Mouse (Mus musculus): Measurements from ENCODE around the gene Lck. TPM values are rescaled to one million over a fixed set of nuclear protein-coding genes. Genes with fewer than 3 reads are reported as not detected.
A peak's percentile ranks its signal among the peaks of the same experiment; 100 is the strongest.

Gene Lck
- polyA plus RNA-seq, 1 experiment from 2014 or later, result 10.7 TPM

DNA sequence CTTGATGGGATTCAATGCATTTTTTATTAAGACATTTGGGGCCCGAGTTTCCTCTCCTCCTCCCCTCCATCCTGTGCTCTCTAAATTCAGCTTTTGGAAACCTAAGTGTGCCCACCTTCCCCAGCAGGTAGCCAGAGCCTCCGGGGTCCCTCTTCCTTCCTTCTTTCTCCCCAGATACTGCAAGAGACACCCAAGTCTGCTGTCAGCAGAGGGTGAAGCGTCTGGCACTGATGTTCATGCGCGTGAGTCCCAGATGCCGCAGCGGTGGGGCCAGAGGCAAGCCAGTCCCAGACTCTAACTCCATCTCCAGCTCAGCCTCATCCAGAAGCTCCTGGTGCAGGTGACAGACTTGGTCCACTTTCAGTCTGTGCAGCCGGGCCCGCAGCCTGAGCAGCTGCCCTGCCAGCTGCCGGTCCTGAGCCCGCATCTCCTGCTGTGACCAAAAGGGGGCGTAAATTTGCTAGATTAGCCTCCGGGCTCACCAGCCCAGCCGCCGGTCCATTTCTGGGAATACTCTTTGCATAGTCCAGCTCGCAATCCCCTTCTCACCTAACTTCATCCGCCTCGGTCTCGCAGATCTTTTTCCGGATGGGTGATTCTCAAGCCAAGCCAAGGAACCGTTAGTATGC lies 3.5 kb upstream of the Lck start:
- peak; percentile 46; the same call in 1 of the 2 replicates for ATAC-seq (ENCODE audit: low read depth)
- H3K4me3 ChIP-seq (ENCODE audit: low read length), result peak overlapping the region; percentile 6; the same call in 1 of the 2 replicates
- no peaks in the 10 kb centered on the region; the same call in 1 of the 2 replicates for H3K27me3 ChIP-seq (ENCODE audit: control insufficient read depth, insufficient read depth, low read depth, low read length)
- H3K9ac ChIP-seq (ENCODE audit: low read length), result peak overlapping the region; percentile 49; the same call in 1 of the 2 replicates
- H3K27ac ChIP-seq (ENCODE audit: low read length), result no peak overlapping the region
- 30% methylated on average over 21 of the region's 21 CpGs for WGBS
- no peaks in the 10 kb centered on the region for H3K9me3 ChIP-seq (ENCODE audit: control insufficient read depth, low read length)
- no peaks in the 10 kb centered on the region for H3K36me3 ChIP-seq (ENCODE audit: control insufficient read depth, insufficient read depth, low read length)
- H3K4me1 ChIP-seq (replicated peaks; ENCODE audit: control insufficient read depth, insufficient read depth, low read length), result peaks cover 5% of the 10 kb centered on the region; the same call in 1 of the 2 replicates
- peak overlapping the region; percentile 36 for H3K4me2 ChIP-seq (ENCODE audit: low read depth, low read length)

DNA sequence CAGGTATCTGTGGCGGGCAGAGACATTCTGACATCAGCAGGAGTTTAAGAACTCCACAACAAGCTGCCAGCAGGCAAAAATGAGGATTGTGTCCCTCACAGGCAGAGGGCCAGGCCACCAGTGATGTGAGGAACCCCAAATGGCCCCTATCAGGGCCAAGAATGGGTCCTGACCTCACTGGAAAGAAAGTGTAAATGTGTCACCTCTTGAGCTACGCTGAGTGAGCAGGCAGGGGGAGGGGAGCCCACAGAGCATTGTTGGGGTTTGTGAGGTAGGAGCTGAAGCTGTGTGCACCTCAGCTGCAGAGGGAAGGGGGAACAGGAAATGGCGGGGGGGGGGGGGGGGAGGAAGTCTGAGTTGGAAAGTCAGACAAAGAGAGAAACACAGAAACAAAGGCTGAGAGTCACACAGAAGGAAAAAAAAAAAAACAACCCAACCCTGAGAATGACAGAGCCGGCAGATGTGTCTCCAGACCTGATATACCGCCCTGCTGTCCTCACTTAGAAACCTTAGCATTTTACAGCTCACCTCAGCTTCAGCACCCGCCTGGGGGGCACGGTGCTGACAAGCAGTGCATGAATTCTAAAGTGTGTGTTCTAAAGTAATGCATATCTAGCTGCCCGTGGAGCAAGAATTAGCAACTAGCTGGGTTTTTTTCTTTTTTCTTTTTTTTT lies 1.9 kb upstream of the Lck start:
- ATAC-seq (ENCODE audit: low read depth), result peak; percentile 52; the same call in 1 of the 2 replicates
- Histone ChIP-seq H3K4me2 (ENCODE audit: low read depth, low read length) (no peak overlapping the region), H3K36me3 (ENCODE audit: control insufficient read depth, insufficient read depth, low read length) (no peaks in the 10 kb centered on the region), H3K27me3 (ENCODE audit: control insufficient read depth, insufficient read depth, low read depth, low read length) (no peaks in the 10 kb centered on the region; the same call in 1 of the 2 replicates), H3K27ac (ENCODE audit: low read length) (peak overlapping the region; percentile 65), H3K9me3 (ENCODE audit: control insufficient read depth, low read length) (no peaks in the 10 kb centered on the region), H3K9ac (ENCODE audit: low read length) (peak overlapping the region; percentile 53; the same call in 1 of the 2 replicates), H3K4me3 (ENCODE audit: low read length) (no peak overlapping the region), H3K4me1 (replicated peaks; ENCODE audit: control insufficient read depth, insufficient read depth, low read length) (peaks cover 5% of the 10 kb centered on the region; the same call in 1 of the 2 replicates)
- WGBS, result 39% methylated on average over 7 of the region's 8 CpGs

- ATAC-seq (ENCODE audit: low read depth), result no peak
- Histone ChIP-seq H3K36me3 (ENCODE audit: control insufficient read depth, insufficient read depth, low read length) (no peaks in the 10 kb centered on the region), H3K27me3 (ENCODE audit: control insufficient read depth, insufficient read depth, low read depth, low read length) (no peaks in the 10 kb centered on the region; the same call in 1 of the 2 replicates), H3K4me3 (ENCODE audit: low read length) (no peak overlapping the region), H3K9me3 (ENCODE audit: control insufficient read depth, low read length) (no peaks in the 10 kb centered on the region), H3K9ac (ENCODE audit: low read length) (no peak overlapping the region), H3K4me2 (ENCODE audit: low read depth, low read length) (no peak overlapping the region), H3K4me1 (replicated peaks; ENCODE audit: control insufficient read depth, insufficient read depth, low read length) (peaks cover 5% of the 10 kb centered on the region; the same call in 1 of the 2 replicates), H3K27ac (ENCODE audit: low read length) (peak overlapping the region; percentile 62)
- 91% methylated on average over 4 of the region's 4 CpGs for WGBS
These were observed 409 bp downstream of the Lck start for GRCm38 (mm10) chr4:129573093-129573370.

GRCm38 (mm10) chr4:129572236-129573092 lies 977 bp downstream of the Lck start:
- no peak overlapping the region for H3K4me2 ChIP-seq (ENCODE audit: low read depth, low read length)
- H3K27me3 ChIP-seq (ENCODE audit: control insufficient read depth, insufficient read depth, low read depth, low read length), result no peaks in the 10 kb centered on the region; the same call in 1 of the 2 replicates
- H3K4me3 ChIP-seq (ENCODE audit: low read length), result no peak overlapping the region
- no peaks in the 10 kb centered on the region for H3K9me3 ChIP-seq (ENCODE audit: control insufficient read depth, low read length)
- H3K4me1 ChIP-seq (replicated peaks; ENCODE audit: control insufficient read depth, insufficient read depth, low read length), result peaks cover 5% of the 10 kb centered on the region; the same call in 1 of the 2 replicates
- ATAC-seq (ENCODE audit: low read depth), result no peak
- 62% methylated on average over 13 of the region's 13 CpGs for WGBS
- no peaks in the 10 kb centered on the region for H3K36me3 ChIP-seq (ENCODE audit: control insufficient read depth, insufficient read depth, low read length)
- H3K27ac ChIP-seq (ENCODE audit: low read length), result peak overlapping the region; percentile 62
- H3K9ac ChIP-seq (ENCODE audit: low read length), result no peak overlapping the region

DNA sequence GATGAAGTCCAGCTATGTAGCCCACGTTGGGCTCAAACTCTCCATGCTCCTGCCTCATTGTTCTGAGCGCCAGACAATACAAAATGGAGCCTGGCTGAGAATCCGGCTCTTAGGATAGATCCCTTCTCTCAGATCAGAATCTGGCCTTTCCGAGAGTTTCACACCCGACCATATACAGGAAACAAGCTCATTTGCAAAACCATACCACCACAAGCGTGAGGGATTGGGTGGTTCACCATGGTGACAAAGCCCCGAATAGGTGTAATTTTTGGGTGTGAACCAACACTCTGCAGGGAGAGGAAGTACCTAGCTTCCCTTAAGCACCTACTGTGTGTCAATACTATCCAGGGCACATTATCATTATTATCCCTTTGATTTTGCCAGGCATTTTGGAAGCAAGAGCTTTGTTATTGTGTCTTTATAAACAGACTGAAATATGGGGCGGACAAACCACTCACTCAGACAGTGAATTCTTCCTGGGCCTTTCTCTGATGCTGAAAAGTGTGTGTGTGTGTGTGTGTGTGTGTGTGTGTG lies 1.8 kb downstream of the Lck start:
- H3K4me3 ChIP-seq (ENCODE audit: low read length), result no peak overlapping the region
- H3K27ac ChIP-seq (ENCODE audit: low read length), result no peak overlapping the region; the same call in 1 of the 2 replicates
- 63% methylated on average over 8 of the region's 8 CpGs for WGBS
- H3K4me1 ChIP-seq (replicated peaks; ENCODE audit: control insufficient read depth, insufficient read depth, low read length), result no peaks in the 10 kb centered on the region; the same call in 1 of the 2 replicates
- H3K27me3 ChIP-seq (ENCODE audit: control insufficient read depth, insufficient read depth, low read depth, low read length), result no peaks in the 10 kb centered on the region; the same call in 1 of the 2 replicates
- H3K9ac ChIP-seq (ENCODE audit: low read length), result no peak overlapping the region
- no peaks in the 10 kb centered on the region for H3K9me3 ChIP-seq (ENCODE audit: control insufficient read depth, low read length)
- ATAC-seq (ENCODE audit: low read depth), result no peak
- H3K36me3 ChIP-seq (ENCODE audit: control insufficient read depth, insufficient read depth, low read length), result no peaks in the 10 kb centered on the region
- H3K4me2 ChIP-seq (ENCODE audit: low read depth, low read length), result no peak overlapping the region

- WGBS, result 83% methylated on average over 6 of the region's 6 CpGs
- H3K27me3 ChIP-seq (ENCODE audit: control insufficient read depth, insufficient read depth, low read depth, low read length), result no peaks in the 10 kb centered on the region
- no peak overlapping the region for H3K9ac ChIP-seq (ENCODE audit: low read length)
- no peak overlapping the region for H3K27ac ChIP-seq (ENCODE audit: low read length)
- no peaks in the 10 kb centered on the region for H3K36me3 ChIP-seq (ENCODE audit: control insufficient read depth, insufficient read depth, low read length)
- ATAC-seq (ENCODE audit: low read depth), result no peak
- H3K4me1 ChIP-seq (replicated peaks; ENCODE audit: control insufficient read depth, insufficient read depth, low read length), result no peaks in the 10 kb centered on the region
- H3K4me3 ChIP-seq (ENCODE audit: low read length), result no peak overlapping the region
- no peaks in the 10 kb centered on the region for H3K9me3 ChIP-seq (ENCODE audit: control insufficient read depth, low read length)
- no peak overlapping the region for H3K4me2 ChIP-seq (ENCODE audit: low read depth, low read length)
These were observed 3.4 kb downstream of the Lck start for GRCm38 (mm10) chr4:129570028-129570427.

- H3K9me3 ChIP-seq (ENCODE audit: control insufficient read depth, low read length), result no peaks in the 10 kb centered on the region
- H3K4me2 ChIP-seq (ENCODE audit: low read depth, low read length), result no peak overlapping the region
- H3K27me3 ChIP-seq (ENCODE audit: control insufficient read depth, insufficient read depth, low read depth, low read length), result no peaks in the 10 kb centered on the region
- WGBS, result 88% methylated on average over 7 of the region's 7 CpGs
- 0 out of 2 replicates have a peak, but pooled peaks cover 2% of the 10 kb centered on the region for H3K4me1 ChIP-seq (replicated peaks; ENCODE audit: control insufficient read depth, insufficient read depth, low read length)
- no peak for ATAC-seq (ENCODE audit: low read depth)
- H3K4me3 ChIP-seq (ENCODE audit: low read length), result no peak overlapping the region
- H3K36me3 ChIP-seq (ENCODE audit: control insufficient read depth, insufficient read depth, low read length), result no peaks in the 10 kb centered on the region
- H3K27ac ChIP-seq (ENCODE audit: low read length), result no peak overlapping the region
- H3K9ac ChIP-seq (ENCODE audit: low read length), result no peak overlapping the region
These were observed 5.1 kb downstream of the Lck start for GRCm38 (mm10) chr4:129568366-129568765.

DNA sequence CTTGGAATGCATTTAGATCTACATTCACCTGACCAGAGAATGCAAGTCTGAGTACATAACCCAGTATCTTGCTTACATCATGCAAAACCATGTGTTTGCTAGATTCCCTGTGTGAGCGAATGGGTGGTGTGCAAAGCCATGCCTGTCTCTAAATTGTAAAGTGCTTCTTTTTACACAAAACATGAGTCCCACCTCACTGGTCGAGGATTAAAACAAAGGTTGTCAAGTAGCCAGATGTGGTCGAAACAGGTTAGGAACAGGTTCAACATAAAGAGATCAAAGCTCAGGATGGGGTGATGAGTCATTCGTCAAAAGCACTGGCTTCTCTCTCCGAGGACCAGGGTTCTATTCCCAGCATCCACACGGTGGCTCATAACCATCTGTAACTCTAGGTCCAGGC lies 8.3 kb downstream of the Lck start:
- Histone ChIP-seq H3K9ac (ENCODE audit: low read length) (no peak overlapping the region), H3K9me3 (ENCODE audit: control insufficient read depth, low read length) (no peaks in the 10 kb centered on the region), H3K4me2 (ENCODE audit: low read depth, low read length) (no peak overlapping the region), H3K4me3 (ENCODE audit: low read length) (no peak overlapping the region), H3K36me3 (ENCODE audit: control insufficient read depth, insufficient read depth, low read length) (no peaks in the 10 kb centered on the region), H3K27me3 (ENCODE audit: control insufficient read depth, insufficient read depth, low read depth, low read length) (no peaks in the 10 kb centered on the region), H3K4me1 (replicated peaks; ENCODE audit: control insufficient read depth, insufficient read depth, low read length) (0 out of 2 replicates have a peak, but pooled peaks cover 2% of the 10 kb centered on the region), H3K27ac (ENCODE audit: low read length) (no peak overlapping the region)
- ATAC-seq (ENCODE audit: low read depth), result no peak
- 71% methylated on average over 6 of the region's 6 CpGs for WGBS

Measured in lung, embryonic 16.5 days (tissue).